Mouse (Mus musculus): ENCODE results near the gene Tmem176b. TPM values are rescaled to one million over a fixed set of nuclear protein-coding genes. Genes with fewer than 3 reads are reported as not detected.
"Not testable (repeated sequence)": the region's sequence is repeated elsewhere in the genome, so short reads cannot be mapped to it uniquely, and the experiment has no call there.

Gene Tmem176b
- polyA plus RNA-seq, 1 experiment from 2014 or later, result 92.9 TPM

DNA sequence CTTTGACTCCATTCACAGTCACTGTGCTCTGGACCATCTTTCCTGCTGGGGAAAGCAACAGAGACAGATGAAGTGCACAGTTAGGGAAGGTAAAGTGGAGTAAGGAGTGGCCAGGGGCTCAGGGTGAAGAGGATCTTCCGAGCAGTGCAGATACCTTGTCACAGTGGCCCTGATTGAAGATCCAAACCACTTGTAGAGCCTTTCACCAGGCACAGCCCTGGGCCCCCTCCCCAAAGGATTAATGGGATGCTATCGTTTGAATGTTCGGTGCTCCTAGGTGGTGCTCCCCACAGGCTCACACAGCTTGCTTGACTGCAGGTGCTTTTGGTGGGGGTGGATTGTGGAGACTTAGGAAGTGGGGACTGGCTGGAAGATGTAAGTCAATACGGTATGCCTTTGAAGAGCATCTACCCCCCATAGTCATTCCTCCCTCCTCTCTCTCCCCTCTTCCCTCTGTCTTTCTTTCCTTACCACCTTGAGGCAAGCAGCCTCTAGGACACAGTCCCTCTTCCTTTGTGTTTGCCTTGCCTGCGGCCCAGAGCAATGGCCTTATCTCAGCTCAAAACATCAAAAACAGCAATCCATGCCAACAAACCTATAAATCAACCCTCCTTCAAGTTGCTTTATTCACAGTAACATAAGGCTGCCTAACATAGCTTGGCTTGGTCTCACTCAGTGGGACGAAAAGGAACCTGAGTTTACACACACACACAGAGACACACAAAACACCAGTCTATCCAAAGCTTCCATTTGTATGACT lies 2.8 kb downstream of the Tmem176b start:
- no peak for ATAC-seq
- Histone ChIP-seq H3K36me3 (peaks cover 38% of the 10 kb centered on the region), H3K4me3 (no peak overlapping the region), H3K9me3 (replicated peaks) (no peaks in the 10 kb centered on the region), H3K9ac (no peak overlapping the region), H3K27ac (no peak overlapping the region), H3K27me3 (replicated peaks) (no peaks in the 10 kb centered on the region), H3K4me2 (peak overlapping the region; percentile 53; the same call in 1 of the 2 replicates), H3K4me1 (peaks cover 22% of the 10 kb centered on the region; the same call in 1 of the 2 replicates)
- WGBS (ENCODE audit: insufficient replicate concordance), result 63% methylated on average over 6 of the region's 6 CpGs

DNA sequence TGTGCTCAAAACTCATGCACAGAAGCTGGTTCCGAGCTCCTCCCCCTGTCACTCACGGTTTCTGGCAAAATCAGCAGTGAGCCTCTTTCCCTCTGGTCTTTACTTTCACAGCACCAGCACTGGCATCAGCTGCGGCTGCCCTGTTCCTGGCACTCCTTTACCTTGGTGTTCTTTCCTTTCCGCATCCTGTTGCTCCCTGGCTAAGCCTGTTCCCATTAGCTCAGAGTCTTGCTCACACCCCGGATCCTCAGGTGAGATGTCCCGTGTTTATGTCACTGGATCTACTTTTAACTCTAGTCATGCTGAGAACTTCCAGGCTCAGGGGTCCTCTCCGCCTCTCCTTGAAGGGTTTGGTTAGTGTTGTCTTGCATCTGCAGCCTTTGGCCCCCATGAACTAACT lies 3.8 kb downstream of the Tmem176b start:
- Histone ChIP-seq H3K4me2 (no peak overlapping the region), H3K36me3 (peaks cover 42% of the 10 kb centered on the region), H3K27me3 (replicated peaks) (no peaks in the 10 kb centered on the region), H3K9ac (no peak overlapping the region), H3K27ac (no peak overlapping the region), H3K9me3 (replicated peaks) (no peaks in the 10 kb centered on the region), H3K4me1 (peaks cover 22% of the 10 kb centered on the region; the same call in 1 of the 2 replicates), H3K4me3 (no peak overlapping the region)
- ATAC-seq, result no peak
- 72% methylated on average over 7 of the region's 7 CpGs for WGBS (ENCODE audit: insufficient replicate concordance)

DNA sequence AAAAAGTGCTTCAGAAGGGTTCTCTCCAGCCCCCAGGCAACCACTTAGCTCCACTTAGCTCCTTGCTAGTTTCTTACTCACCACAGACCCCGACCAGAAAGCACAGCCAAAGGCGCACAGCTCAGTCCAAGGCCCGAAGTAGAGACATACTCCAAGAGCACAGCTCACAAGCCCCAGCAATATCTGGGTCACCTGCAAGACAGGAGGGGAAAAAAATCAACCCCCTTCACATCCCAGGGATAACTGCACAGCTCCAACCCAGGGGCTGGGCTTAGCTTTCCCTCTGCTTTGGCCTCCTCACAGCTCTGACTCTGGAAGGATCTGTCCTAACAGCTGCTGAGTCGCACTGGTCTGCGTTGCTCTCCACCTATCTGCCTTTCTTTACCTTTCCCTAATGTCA lies 5.2 kb downstream of the Tmem176b start:
- WGBS (ENCODE audit: insufficient replicate concordance), result 77% methylated on average over 5 of the region's 5 CpGs
- Histone ChIP-seq H3K4me3 (no peak overlapping the region), H3K9me3 (replicated peaks) (no peaks in the 10 kb centered on the region), H3K4me1 (peaks cover 14% of the 10 kb centered on the region; the same call in 1 of the 2 replicates), H3K27me3 (replicated peaks) (no peaks in the 10 kb centered on the region), H3K27ac (no peak overlapping the region), H3K4me2 (no peak overlapping the region), H3K9ac (no peak overlapping the region), H3K36me3 (peaks cover 42% of the 10 kb centered on the region)
- no peak for ATAC-seq

DNA sequence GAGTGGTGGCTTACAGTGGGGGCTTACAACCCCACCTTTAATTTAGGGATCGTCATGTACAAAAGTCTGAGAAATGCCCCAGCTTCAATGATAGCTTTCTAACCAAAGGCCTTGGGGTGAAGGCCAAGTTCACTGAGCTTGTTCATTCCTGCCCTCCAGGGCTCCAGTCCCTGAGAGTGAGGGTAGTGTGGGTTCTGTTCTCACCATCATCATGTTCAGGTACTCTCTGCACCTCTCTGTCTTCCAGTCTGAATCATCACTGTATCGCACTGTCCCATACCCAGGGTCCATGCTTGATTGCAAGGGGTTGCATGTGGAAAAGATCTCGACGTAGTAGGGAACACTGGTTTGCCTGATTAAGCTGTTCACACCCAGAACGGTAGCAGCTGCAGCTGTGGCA lies 6.1 kb downstream of the Tmem176b start:
- peaks cover 42% of the 10 kb centered on the region for H3K36me3 ChIP-seq
- 72% methylated on average over 5 of the region's 5 CpGs for WGBS (ENCODE audit: insufficient replicate concordance)

DNA sequence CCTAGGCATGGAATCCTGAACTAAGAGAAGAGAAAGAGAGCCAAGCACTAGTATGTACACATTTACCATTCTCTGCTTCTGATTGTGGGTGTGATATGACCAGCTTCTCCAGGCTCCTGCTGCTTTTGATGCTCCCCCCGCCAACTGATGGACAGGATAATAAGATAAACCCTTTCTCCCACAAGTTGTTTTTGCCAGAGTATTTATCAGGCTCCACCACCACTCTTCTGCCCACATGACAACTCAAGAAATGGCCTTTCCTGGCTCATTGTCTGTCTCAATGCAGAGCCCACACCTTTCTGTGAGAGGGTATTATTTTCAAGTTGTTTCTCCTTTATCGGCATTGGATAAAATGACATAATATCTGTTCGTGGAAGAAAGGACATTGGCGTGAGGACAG lies 7.8 kb downstream of the Tmem176b start:
- Histone ChIP-seq H3K4me2 (no peak overlapping the region), H3K9ac (no peak overlapping the region), H3K27me3 (replicated peaks) (no peaks in the 10 kb centered on the region), H3K9me3 (replicated peaks) (no peaks in the 10 kb centered on the region), H3K4me3 (no peak overlapping the region), H3K4me1 (peaks cover 7% of the 10 kb centered on the region; the same call in 1 of the 2 replicates), H3K27ac (no peak overlapping the region), H3K36me3 (peaks cover 42% of the 10 kb centered on the region)
- ATAC-seq, result no peak
- WGBS (ENCODE audit: insufficient replicate concordance), result 50% methylated on average over 4 of the region's 4 CpGs

More for the DNA sequence above, 6.1 kb downstream of the Tmem176b start:
- Histone ChIP-seq H3K4me2 (no peak overlapping the region), H3K27me3 (replicated peaks) (no peaks in the 10 kb centered on the region), H3K4me1 (peaks cover 9% of the 10 kb centered on the region), H3K9me3 (replicated peaks) (no peaks in the 10 kb centered on the region), H3K27ac (no peak overlapping the region), H3K4me3 (no peak overlapping the region), H3K9ac (no peak overlapping the region)
- ATAC-seq, result no peak

DNA sequence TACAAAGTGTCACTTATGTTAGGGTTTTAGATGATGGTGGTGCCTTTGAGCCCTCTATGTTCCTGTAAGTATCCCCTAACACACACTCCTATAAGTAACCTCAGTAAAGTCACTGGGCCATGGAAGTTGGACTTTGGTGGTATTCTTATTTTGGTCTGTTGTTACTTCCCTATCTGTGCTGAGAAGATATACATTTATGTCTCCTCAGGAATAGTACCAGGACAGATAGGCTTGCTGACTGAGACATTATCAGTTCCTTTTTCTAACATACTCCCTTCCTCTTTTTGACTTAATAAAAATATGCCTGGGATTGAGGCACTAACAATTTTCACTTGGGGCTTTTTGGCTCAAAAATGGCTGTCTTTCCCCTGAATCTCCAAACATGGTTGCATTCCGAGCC lies 8.9 kb downstream of the Tmem176b start:
- Histone ChIP-seq H3K27ac (no peak overlapping the region), H3K27me3 (replicated peaks) (no peaks in the 10 kb centered on the region), H3K36me3 (peaks cover 38% of the 10 kb centered on the region), H3K4me2 (no peak overlapping the region), H3K9ac (no peak overlapping the region), H3K4me1 (peaks cover 7% of the 10 kb centered on the region; the same call in 1 of the 2 replicates), H3K9me3 (replicated peaks) (no peaks in the 10 kb centered on the region), H3K4me3 (no peak overlapping the region)
- 71% methylated on average over 1 of the region's 1 CpGs for WGBS (ENCODE audit: insufficient replicate concordance)
- no peak for ATAC-seq

DNA sequence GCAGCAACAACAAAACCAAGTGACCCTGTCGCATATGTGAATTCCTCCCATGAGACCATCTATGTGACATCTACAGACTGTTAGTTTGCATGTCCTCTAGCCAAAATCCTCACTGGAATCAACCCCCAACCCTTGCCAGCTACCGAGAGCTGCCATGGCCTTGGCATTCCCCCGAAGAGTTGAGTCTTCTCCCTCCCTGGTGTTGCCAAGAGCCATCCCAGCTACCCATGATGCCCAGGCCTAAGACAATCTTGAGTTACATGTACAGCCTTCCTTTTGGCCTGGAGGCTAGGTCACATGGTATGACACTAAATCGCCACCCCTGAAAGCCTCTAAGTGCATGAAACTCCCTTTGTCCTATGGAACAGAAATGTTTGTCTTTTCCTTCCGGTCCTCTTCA lies 10.2 kb downstream of the Tmem176b start:
- WGBS (ENCODE audit: insufficient replicate concordance), result 83% methylated on average over 5 of the region's 5 CpGs
- Histone ChIP-seq H3K27ac (no peak overlapping the region), H3K9me3 (replicated peaks) (no peaks in the 10 kb centered on the region)

DNA sequence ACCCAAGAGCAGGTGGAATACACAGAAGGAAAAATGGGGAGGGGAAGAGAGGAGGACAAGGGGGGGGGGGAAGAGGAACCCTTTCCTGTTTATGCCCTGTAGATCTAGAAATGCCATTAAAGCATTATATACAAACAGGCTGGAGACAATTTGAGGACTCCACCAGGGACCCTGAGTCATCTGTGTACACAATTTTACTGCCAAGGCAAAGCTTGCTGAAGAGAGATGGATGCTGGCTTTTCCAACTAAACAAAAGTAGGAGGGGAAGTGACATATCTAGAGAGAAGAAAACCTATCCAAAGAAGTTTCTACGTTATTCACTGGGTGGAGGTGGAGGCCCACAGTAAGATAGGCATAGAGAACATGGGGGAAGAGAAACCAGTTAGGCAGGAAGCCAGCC lies 11.1 kb downstream of the Tmem176b start:
- Histone ChIP-seq H3K9ac (no peak overlapping the region), H3K36me3 (peaks cover 25% of the 10 kb centered on the region), H3K4me1 (peaks cover 7% of the 10 kb centered on the region; the same call in 1 of the 2 replicates), H3K9me3 (replicated peaks) (no peaks in the 10 kb centered on the region), H3K27me3 (replicated peaks) (no peaks in the 10 kb centered on the region), H3K4me3 (no peak overlapping the region), H3K4me2 (no peak overlapping the region), H3K27ac (no peak overlapping the region)
- no peak for ATAC-seq
- WGBS (ENCODE audit: insufficient replicate concordance), result 26% methylated on average over 1 of the region's 1 CpGs

More for the DNA sequence above, 10.2 kb downstream of the Tmem176b start:
- H3K4me2 ChIP-seq, result no peak overlapping the region
- no peak for ATAC-seq
- H3K36me3 ChIP-seq, result peaks cover 33% of the 10 kb centered on the region
- no peaks in the 10 kb centered on the region for H3K27me3 ChIP-seq (replicated peaks)
- no peak overlapping the region for H3K4me3 ChIP-seq
- H3K9ac ChIP-seq, result no peak overlapping the region
- peaks cover 7% of the 10 kb centered on the region; the same call in 1 of the 2 replicates for H3K4me1 ChIP-seq

DNA sequence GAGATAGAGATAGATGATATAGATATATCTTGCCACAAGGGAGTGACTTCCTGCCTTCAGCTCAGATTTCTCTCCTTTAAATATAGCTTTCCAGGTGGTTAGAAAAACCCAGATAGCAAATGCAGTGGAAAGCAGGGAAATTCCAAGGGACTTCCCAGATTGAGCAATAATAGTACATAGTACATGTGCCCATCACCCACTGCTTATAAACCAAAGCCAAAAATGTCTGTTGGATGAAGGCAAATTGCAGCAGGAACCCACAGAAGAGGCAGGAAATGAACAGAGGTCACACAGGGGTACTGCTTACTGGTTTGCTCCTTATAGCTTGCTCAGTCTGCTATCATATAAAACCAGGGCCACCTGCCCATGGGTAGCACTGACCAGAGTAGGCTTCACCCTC lies 11.6 kb downstream of the Tmem176b start:
- H3K9me3 ChIP-seq (replicated peaks), result no peaks in the 10 kb centered on the region
- H3K36me3 ChIP-seq, result peaks cover 19% of the 10 kb centered on the region
- H3K4me3 ChIP-seq, result no peak overlapping the region
- no peak for ATAC-seq
- H3K27me3 ChIP-seq (replicated peaks), result no peaks in the 10 kb centered on the region
- no peak overlapping the region for H3K4me2 ChIP-seq
- no peak overlapping the region for H3K27ac ChIP-seq
- H3K4me1 ChIP-seq, result peaks cover 7% of the 10 kb centered on the region; the same call in 1 of the 2 replicates
- H3K9ac ChIP-seq, result no peak overlapping the region

DNA sequence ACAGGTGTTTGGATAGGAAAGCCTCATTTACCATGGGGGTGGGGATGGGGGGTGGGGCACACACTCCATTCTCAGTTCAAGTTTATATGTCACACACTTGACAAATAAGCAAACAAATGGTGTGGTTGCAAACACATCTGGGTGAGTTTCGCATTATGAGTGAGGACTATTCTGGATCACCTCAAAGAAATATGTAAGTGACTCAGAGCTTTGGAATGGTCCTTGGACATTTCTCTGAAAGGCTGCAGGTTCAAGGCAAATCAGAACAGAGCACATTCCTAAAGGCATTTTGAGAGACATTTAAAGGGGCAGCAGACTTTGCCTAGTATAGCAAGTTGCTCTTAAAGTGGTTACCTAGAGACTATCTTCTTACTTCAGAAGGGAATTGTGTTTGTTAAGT lies 12.3 kb downstream of the Tmem176b start:
- Histone ChIP-seq H3K4me1 (peaks cover 7% of the 10 kb centered on the region; the same call in 1 of the 2 replicates), H3K4me3 (no peak overlapping the region), H3K9me3 (replicated peaks) (no peaks in the 10 kb centered on the region), H3K27me3 (replicated peaks) (no peaks in the 10 kb centered on the region), H3K9ac (no peak overlapping the region), H3K36me3 (peaks cover 12% of the 10 kb centered on the region), H3K4me2 (no peak overlapping the region), H3K27ac (no peak overlapping the region)
- ATAC-seq, result no peak
- WGBS (ENCODE audit: insufficient replicate concordance), result 57% methylated on average over 1 of the region's 1 CpGs

DNA sequence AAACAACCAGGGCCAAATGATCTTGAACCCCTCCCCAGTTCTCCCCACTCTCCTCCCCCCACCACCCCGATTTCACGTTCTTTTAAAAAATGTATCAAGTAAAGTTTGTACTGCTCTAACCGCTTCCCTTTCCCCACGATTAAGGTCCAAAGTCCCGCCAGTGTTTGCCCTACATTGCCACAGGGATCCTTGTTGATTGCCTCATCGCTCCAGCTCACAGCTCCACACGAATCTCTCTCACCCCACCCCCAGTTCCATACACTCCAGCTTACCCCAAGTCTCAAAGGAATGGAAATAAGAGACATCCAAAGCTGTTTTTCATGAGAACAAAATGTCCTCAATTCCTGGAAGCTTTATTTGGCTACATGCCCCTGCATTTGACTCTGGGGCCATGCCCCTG lies 16.3 kb downstream of the Tmem176b start:
- 51% methylated on average over 7 of the region's 7 CpGs for WGBS (ENCODE audit: insufficient replicate concordance)
- Histone ChIP-seq H3K36me3 (no peaks in the 10 kb centered on the region), H3K27ac (no peak overlapping the region), H3K9me3 (replicated peaks) (no peaks in the 10 kb centered on the region), H3K4me3 (no peak overlapping the region), H3K4me2 (no peak overlapping the region), H3K4me1 (peaks cover 5% of the 10 kb centered on the region; the same call in 1 of the 2 replicates), H3K9ac (no peak overlapping the region), H3K27me3 (replicated peaks) (no peaks in the 10 kb centered on the region)
- ATAC-seq, result no peak

DNA sequence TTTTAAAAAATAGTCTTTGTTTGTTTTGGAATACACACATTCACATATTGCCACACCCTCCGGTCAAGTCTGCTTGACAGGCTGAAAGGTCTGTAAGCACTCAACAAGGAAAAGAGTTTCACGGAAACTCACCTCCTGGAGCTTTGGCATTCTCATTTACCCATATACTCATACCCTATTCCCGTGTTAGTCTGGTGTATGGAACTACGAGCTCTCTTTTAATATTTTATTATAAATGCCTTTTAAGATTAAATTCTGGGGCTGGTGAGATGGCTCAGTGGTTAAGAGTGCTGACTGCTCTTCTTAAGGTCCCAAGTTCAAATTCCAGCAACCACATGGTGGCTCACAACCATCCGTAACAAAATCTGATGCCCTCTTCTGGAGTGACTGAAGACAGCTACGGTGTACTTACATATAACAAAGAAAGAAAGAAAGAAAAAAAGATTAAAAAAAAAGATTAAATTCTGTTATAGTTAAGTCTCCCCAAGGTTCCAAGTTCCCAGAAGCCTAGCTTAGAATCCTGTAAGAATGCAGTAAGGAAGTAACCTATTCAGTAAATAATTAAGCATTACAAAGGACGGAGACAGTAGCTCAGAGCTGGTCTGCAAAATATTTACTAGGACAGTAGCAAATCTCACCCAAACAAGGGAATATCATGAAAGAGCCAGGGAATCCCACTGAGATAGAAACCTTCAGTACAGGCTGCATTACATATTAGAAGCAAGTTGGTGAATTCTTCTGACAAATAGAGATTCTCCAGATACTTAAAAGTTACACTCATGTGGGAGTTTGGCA lies 19.1 kb downstream of the Tmem176b start:
- H3K4me3 ChIP-seq; H3K9ac ChIP-seq; H3K4me1 ChIP-seq; H3K27ac ChIP-seq; H3K9me3 ChIP-seq (replicated peaks); H3K27me3 ChIP-seq (replicated peaks); H3K36me3 ChIP-seq; H3K4me2 ChIP-seq; ATAC-seq: not testable (repeated sequence)
- 72% methylated on average over 7 of the region's 7 CpGs for WGBS (ENCODE audit: insufficient replicate concordance)

All from liver, embryonic 12.5 days (tissue).